Mouse (Mus musculus): ENCODE data around the gene Kcna5. TPM values are rescaled to one million over a fixed set of nuclear protein-coding genes. Genes with fewer than 3 reads are reported as not detected.

The Kcna5 gene
- polyA plus RNA-seq, 2 experiments = 0.03 to 0.04 TPM

DNA sequence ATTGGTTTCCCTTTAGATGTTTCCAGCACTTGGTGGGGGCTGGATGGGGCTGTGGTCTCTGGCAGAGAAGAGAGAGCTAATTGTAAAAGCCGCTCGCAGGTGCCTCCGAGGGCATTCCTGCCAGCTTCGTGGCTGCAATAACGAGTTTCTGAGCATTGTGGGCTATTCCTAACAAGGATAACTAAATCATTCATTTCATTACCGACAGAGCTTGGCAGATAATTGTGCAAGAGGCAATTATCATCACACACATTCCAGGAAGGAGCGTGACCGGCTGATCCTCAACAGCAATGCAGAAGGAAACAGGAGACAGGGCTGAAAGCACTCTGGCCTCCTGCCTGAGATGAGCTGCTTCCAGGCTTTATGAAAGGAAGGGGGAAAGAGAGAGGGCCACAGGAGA is 24.8 kb upstream of the Kcna5 start:
- Histone ChIP-seq H3K4me2 (ENCODE audit: low read depth) (no peak overlapping the region), H3K4me3 (ENCODE audit: insufficient read depth in 1 of 2, low read depth in 2 of 2, low read length in 2 of 2) (no peak overlapping the region), H3K9ac (replicated peaks) (no peak overlapping the region), H3K27me3 (ENCODE audit: control insufficient read depth, insufficient read depth, low read length) (no peaks in the 10 kb centered on the region), H3K27ac (no peak overlapping the region), H3K36me3 (replicated peaks; ENCODE audit: control insufficient read depth, insufficient read depth, low read depth) (no peaks in the 10 kb centered on the region), H3K9me3 (ENCODE audit: control insufficient read depth, low read length) (no peaks in the 10 kb centered on the region), H3K4me1 (replicated peaks; ENCODE audit: control insufficient read depth in 2 of 2, insufficient read depth in 2 of 2, low read length in 1 of 2) (no peaks in the 10 kb centered on the region)
- no peak for TF ChIP-seq CTCF (IDR thresholded peaks at IDR 0.05; ENCODE audit: low read depth)
- no peak for TF ChIP-seq EP300 (IDR thresholded peaks at IDR 0.05; ENCODE audit: low read depth)
- ATAC-seq (ENCODE audit: insufficient read depth) (no peak), DNase-seq (ENCODE audit: low read depth in 3 of 3, low spot score in 3 of 3) (no peak)
- 48% methylated on average over 8 of the region's 8 CpGs for WGBS (ENCODE audit: insufficient replicate concordance)

DNA sequence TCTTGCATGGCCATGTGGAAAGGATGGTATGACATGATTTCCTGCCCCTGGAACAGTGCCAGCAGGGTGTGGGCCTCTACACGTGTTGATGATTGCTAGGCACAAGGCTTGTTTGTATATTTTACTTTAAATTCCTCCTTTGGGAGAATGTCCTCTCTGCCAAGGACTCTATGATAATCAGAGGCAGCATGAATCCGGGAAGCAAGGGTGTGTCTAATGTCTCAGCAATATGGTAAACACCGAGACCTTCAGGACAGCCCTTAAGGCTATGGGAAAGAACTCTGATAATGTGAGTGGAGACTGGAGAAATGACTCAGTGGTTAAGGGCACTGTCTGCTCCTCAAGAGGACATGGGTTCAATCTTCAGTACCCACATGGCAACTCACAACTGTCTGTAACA is 23.1 kb upstream of the Kcna5 start:
- Histone ChIP-seq H3K4me3 (ENCODE audit: insufficient read depth in 1 of 2, low read depth in 2 of 2, low read length in 2 of 2) (no peak overlapping the region), H3K9me3 (ENCODE audit: control insufficient read depth, low read length) (no peaks in the 10 kb centered on the region), H3K9ac (replicated peaks) (no peak overlapping the region), H3K27ac (no peak overlapping the region), H3K4me2 (ENCODE audit: low read depth) (no peak overlapping the region), H3K36me3 (replicated peaks; ENCODE audit: control insufficient read depth, insufficient read depth, low read depth) (no peaks in the 10 kb centered on the region), H3K4me1 (replicated peaks; ENCODE audit: control insufficient read depth in 2 of 2, insufficient read depth in 2 of 2, low read length in 1 of 2) (no peaks in the 10 kb centered on the region), H3K27me3 (ENCODE audit: control insufficient read depth, insufficient read depth, low read length) (no peaks in the 10 kb centered on the region)
- 44% methylated on average over 3 of the region's 3 CpGs for WGBS (ENCODE audit: insufficient replicate concordance)
- DNase-seq (ENCODE audit: low read depth in 3 of 3, low spot score in 3 of 3) (no peak), ATAC-seq (ENCODE audit: insufficient read depth) (no peak)
- TF ChIP-seq CTCF (IDR thresholded peaks at IDR 0.05; ENCODE audit: low read depth) (no peak), EP300 (IDR thresholded peaks at IDR 0.05; ENCODE audit: low read depth) (no peak)

DNA sequence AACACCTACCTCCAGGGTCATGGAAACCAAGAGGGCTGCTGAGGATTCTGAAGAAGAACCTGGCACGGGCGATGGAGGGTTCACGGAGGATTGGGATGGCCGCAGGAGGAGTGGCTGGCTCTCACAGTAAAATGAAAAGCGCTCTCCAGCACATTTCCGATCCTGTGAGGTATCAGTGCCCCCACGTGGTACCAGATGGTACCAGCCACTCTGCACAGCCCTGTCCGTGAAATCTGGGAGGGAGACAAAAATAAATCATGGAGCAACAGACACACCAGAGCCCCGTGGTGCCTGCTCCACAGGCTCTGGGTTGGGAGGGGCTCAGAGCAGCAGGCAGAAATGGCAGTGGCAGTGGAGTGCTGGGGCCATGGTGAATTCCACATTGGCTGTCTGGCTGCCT is 18.6 kb upstream of the Kcna5 start:
- H3K9ac ChIP-seq (replicated peaks) = no peak overlapping the region
- H3K27ac ChIP-seq = no peak overlapping the region
- no peak overlapping the region for H3K4me2 ChIP-seq (ENCODE audit: low read depth)
- TF ChIP-seq CTCF (IDR thresholded peaks at IDR 0.05; ENCODE audit: low read depth) (no peak), EP300 (IDR thresholded peaks at IDR 0.05; ENCODE audit: low read depth) (no peak)
- DNase-seq (ENCODE audit: low read depth in 3 of 3, low spot score in 3 of 3) (no peak), ATAC-seq (ENCODE audit: insufficient read depth) (no peak)
- H3K4me3 ChIP-seq (ENCODE audit: insufficient read depth in 1 of 2, low read depth in 2 of 2, low read length in 2 of 2) = no peak overlapping the region
- H3K9me3 ChIP-seq (ENCODE audit: control insufficient read depth, low read length) = no peaks in the 10 kb centered on the region
- 24% methylated on average over 9 of the region's 9 CpGs for WGBS (ENCODE audit: insufficient replicate concordance)
- no peaks in the 10 kb centered on the region for H3K4me1 ChIP-seq (replicated peaks; ENCODE audit: control insufficient read depth in 2 of 2, insufficient read depth in 2 of 2, low read length in 1 of 2)
- no peaks in the 10 kb centered on the region for H3K27me3 ChIP-seq (ENCODE audit: control insufficient read depth, insufficient read depth, low read length)
- no peaks in the 10 kb centered on the region for H3K36me3 ChIP-seq (replicated peaks; ENCODE audit: control insufficient read depth, insufficient read depth, low read depth)

DNA sequence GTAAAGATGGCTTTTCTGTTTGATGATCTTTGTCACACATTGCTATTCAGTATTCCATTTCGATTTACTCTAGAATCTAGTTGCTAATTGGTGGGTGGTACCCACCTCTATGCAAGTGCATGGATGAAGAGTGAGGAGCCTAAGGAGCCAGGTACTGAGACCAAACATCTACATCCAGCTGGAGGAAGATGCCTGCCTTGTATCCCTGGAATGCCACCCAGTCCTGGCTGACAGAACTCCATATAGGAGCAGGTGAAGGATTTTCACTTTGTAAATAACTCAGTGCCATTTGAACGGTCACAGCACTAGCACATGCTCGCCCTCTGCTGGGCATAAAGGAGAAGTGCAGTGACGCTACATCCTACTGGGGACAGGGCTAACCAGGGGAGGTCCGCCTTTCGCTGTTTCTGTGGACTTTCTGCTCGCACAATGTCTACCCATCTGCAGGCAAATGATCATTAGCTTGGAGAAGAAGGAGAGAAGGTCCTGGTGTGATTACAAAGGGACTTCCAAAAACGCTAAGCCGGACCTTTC is 16.7 kb upstream of the Kcna5 start:
- no peak overlapping the region for H3K9ac ChIP-seq (replicated peaks)
- DNase-seq (ENCODE audit: low read depth in 3 of 3, low spot score in 3 of 3) = peak in 1 of 3 experiments; percentile 6
- no peak overlapping the region for H3K4me2 ChIP-seq (ENCODE audit: low read depth)
- no peak for TF ChIP-seq EP300 (IDR thresholded peaks at IDR 0.05; ENCODE audit: low read depth)
- peak; percentile 91 for TF ChIP-seq CTCF (IDR thresholded peaks at IDR 0.05; ENCODE audit: low read depth)
- no peaks in the 10 kb centered on the region for H3K27me3 ChIP-seq (ENCODE audit: control insufficient read depth, insufficient read depth, low read length)
- H3K27ac ChIP-seq = no peak overlapping the region
- H3K36me3 ChIP-seq (replicated peaks; ENCODE audit: control insufficient read depth, insufficient read depth, low read depth) = no peaks in the 10 kb centered on the region
- H3K9me3 ChIP-seq (ENCODE audit: control insufficient read depth, low read length) = no peaks in the 10 kb centered on the region
- no peaks in the 10 kb centered on the region for H3K4me1 ChIP-seq (replicated peaks; ENCODE audit: control insufficient read depth in 2 of 2, insufficient read depth in 2 of 2, low read length in 1 of 2)
- WGBS (ENCODE audit: insufficient replicate concordance) = 11% methylated on average over 9 of the region's 9 CpGs
- ATAC-seq (ENCODE audit: insufficient read depth) = no peak
- H3K4me3 ChIP-seq (ENCODE audit: insufficient read depth in 1 of 2, low read depth in 2 of 2, low read length in 2 of 2) = no peak overlapping the region

DNA sequence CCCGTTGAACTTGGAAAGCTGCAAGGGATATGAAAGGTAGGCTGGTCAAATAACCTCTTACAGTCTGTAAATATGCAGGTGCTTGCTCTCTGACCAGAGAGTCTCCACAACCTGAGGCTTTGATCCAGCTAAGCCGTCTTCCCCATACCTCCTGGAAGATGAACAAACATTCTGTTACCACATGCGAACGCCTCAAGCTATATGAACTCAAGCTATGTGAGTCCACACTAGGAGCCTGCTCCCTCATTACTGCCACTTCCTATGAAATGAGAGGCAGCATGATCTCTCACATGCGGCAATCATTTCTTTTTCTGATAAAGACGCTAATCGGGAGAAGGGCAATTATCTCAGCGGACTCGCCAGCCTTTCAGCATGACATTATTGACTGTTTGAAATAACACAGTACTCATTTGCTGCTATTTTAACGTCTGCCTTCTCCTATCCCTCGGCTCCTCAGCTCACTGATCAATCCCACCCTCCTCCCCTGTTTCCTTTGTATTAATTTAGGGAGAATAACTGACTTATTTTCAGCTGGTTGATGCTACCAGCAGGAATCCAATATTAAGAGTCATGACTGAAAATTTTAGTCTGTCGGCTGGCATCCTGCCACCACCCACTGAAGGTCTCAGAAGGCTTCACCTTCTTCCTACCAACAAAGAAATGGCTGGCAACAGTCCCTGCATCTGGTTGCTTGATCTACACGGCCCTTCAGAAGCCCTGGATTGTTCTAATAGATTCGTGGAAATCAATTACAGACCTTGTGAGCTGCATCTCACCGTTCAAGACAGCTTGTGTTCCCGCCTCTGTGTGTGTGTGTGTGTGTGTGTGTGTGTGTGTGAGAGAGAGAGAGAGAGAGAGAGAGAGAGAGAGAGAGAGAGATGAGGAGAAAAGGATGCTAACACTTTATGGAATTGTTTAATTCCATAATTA is 9.2 kb upstream of the Kcna5 start:
- WGBS (ENCODE audit: insufficient replicate concordance) = 62% methylated on average over 16 of the region's 16 CpGs

More for the DNA sequence above, 9.2 kb upstream of the Kcna5 start:
- Histone ChIP-seq H3K27me3 (ENCODE audit: control insufficient read depth, insufficient read depth, low read length) (no peaks in the 10 kb centered on the region), H3K9ac (replicated peaks) (no peak overlapping the region), H3K9me3 (ENCODE audit: control insufficient read depth, low read length) (no peaks in the 10 kb centered on the region), H3K36me3 (replicated peaks; ENCODE audit: control insufficient read depth, insufficient read depth, low read depth) (no peaks in the 10 kb centered on the region), H3K4me1 (replicated peaks; ENCODE audit: control insufficient read depth in 2 of 2, insufficient read depth in 2 of 2, low read length in 1 of 2) (no peaks in the 10 kb centered on the region), H3K4me2 (ENCODE audit: low read depth) (no peak overlapping the region), H3K27ac (no peak overlapping the region), H3K4me3 (ENCODE audit: insufficient read depth in 1 of 2, low read depth in 2 of 2, low read length in 2 of 2) (no peak overlapping the region)
- DNase-seq (ENCODE audit: low read depth in 3 of 3, low spot score in 3 of 3) (no peak), ATAC-seq (ENCODE audit: insufficient read depth) (no peak)
- TF ChIP-seq CTCF (IDR thresholded peaks at IDR 0.05; ENCODE audit: low read depth) (no peak), EP300 (IDR thresholded peaks at IDR 0.05; ENCODE audit: low read depth) (no peak)
